Mouse (Mus musculus): ENCODE results near the gene Ypel2.

Gene Ypel2

GRCm38 (mm10) chr11:86958721-86959675 is 34.5 kb downstream of the Ypel2 start:
- no peak for DNase-seq

- no peak for DNase-seq
Measured at GRCm38 (mm10) chr11:86958182-86958581, 35.3 kb downstream of the Ypel2 start.

- no peak for DNase-seq
Measured at GRCm38 (mm10) chr11:86956363-86956762, 37.1 kb downstream of the Ypel2 start.

DNA sequence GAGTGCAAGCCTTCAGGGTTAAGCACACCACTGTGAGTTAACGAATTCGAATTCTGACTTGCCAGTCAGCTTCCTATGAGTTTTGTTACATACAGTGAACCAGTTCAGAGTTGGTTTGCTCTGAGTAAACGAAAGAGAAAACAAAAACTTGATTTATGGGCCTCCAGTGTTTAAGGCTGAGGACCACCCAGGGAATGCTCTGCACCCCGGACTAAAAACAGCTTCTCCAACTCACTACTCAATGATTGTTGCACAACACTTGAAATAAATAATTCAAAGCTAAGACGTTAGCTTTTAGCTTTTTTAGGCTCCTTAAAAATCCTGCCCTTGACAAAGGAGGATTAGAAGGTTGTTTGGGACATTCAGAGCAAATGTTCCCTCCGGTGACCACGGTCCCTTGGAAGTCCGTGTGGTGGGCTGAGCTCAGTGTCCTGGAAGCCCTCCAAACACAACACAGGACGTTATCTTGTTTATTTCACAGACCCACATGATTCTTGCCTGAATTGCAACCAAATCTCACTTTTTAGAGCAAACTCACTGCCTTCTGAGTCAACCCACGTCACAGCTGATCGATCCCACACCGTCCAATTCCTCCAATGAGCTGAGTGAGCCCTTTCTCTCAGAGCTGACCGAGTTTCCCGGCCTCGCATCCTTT is 38.8 kb downstream of the Ypel2 start:
- DNase-seq = no peak

- no peak for DNase-seq
Measured at GRCm38 (mm10) chr11:86953096-86953495, 40.4 kb downstream of the Ypel2 start.

GRCm38 (mm10) chr11:86952659-86953058 is 40.8 kb downstream of the Ypel2 start:
- DNase-seq = no peak

- DNase-seq = no peak
Measured at GRCm38 (mm10) chr11:86951672-86952071, 41.8 kb downstream of the Ypel2 start.

GRCm38 (mm10) chr11:86950491-86950890 is 43.0 kb downstream of the Ypel2 start:
- DNase-seq = no peak

DNA sequence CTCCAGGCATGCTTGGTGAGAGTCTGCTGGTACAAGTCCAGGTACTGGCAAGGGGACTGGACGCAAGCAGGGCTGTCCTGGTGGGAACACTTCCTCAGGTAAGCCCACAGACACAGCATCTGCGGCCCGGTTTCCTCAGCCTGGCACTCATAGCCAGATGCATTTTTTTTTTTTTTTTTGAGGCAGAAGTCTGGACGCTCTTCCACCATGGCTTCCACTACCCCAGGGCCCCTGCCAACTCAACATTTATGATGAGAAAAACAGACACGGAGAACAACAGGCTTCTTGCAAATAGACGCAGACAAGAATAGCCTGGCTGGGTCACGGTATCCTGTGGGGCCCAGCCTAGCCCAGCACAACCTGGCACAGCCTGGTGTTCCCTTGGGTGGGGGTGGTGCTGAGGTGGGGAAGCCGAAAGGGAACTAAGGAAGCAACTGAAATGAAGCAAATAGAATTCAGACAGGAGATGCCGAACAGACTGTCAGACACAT is 43.5 kb downstream of the Ypel2 start:
- peak; percentile 66 for DNase-seq

- no peak for DNase-seq
Measured at GRCm38 (mm10) chr11:86946644-86947195, 46.8 kb downstream of the Ypel2 start.

DNA sequence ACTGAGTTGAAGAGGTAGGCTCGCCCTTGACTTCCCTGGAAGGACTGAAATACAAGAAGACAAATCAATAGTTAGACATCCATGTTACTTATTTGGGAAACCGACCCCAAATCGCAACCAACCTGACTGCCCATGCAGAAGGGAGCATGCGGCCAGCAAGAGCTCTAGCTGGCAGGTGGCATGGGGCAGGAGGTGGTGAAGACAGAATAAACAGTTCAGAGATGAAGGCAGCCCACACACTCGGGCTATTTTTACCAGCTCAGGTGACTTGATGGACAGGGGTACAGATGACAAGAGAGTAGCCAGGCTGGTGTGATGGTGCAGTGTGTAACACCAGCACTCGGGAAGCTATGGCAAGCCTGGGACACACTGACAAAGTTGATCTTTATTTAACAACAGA is 47.6 kb downstream of the Ypel2 start:
- DNase-seq = no peak

- no peak for DNase-seq
Measured at GRCm38 (mm10) chr11:86945058-86945457, 48.4 kb downstream of the Ypel2 start.

DNA sequence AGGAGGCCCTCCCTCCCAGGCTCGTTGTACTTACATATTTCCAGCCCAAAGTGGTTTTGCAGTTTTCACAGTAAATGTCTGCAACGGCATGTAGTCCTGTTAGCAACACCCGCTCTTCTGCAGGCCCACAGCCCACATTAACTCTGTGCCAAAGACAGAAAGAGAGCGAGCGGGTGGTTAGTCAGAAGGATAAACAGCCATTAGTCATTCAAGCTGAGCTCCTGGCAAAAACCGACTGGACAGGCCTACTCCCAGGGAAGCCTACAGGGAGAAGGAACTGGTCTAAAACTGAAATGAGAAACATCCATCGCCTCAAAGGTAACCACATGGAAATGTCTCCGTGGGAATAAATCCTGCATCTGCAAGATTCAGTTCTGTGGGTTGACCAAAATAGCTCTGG is 49.0 kb downstream of the Ypel2 start:
- DNase-seq = peak; percentile 82

GRCm38 (mm10) chr11:86941904-86942303 is 51.6 kb downstream of the Ypel2 start:
- DNase-seq = no peak

GRCm38 (mm10) chr11:86939503-86939902 is 54.0 kb downstream of the Ypel2 start:
- no peak for DNase-seq

DNA sequence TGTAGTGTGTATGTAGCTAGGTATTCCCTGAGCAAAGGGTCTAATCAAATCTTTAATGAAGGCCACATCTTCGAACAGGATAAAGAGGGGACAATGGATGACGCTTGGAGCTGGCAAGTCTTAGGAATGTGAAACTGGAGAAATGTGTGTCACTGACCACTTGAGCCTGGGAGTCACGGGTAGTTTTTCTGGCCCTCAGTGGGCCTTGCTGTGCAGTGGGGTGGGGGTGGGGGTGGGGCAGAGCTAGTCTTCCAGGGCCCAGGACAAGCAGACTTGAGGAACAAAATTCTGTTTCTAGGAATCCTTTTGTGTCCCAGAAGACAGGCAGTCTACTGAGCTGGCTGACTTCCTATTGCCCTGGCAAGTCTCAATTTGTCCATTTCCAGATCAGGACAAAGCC is 55.0 kb downstream of the Ypel2 start:
- DNase-seq = no peak

GRCm38 (mm10) chr11:86938108-86938507 is 55.4 kb downstream of the Ypel2 start:
- DNase-seq = no peak

- no peak for DNase-seq
Measured at GRCm38 (mm10) chr11:86936938-86937337, 56.6 kb downstream of the Ypel2 start.

GRCm38 (mm10) chr11:86934895-86935294 is 58.6 kb downstream of the Ypel2 start:
- no peak for DNase-seq

- no peak for DNase-seq
Measured at GRCm38 (mm10) chr11:86932201-86932600, 61.3 kb downstream of the Ypel2 start.

DNA sequence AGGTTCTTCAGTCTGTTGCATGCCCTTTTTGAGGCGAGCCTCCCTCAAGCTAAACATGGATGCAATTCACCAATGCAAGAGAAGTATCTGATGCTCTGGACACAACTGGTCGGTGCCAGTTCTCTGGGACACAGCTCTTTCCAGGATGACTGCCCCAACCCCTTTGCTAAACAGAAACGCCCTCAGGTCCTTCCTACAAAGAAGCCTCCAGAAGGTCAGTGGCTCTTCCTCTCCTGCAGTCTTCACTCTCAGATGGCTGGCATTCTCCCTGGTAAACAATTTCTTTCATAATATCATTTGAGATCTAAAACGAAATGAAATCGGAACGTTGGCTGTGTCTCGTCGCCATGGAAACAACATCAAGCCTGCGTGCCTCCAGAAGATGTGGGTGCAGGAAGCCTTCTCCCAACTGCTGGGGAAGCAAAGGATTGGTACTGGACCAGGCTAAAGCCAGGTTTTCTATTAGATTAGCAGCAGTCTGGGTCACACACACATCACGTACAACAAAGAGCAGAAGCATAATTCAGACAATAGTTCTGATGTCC is 62.8 kb downstream of the Ypel2 start:
- peak; percentile 85 for DNase-seq

DNA sequence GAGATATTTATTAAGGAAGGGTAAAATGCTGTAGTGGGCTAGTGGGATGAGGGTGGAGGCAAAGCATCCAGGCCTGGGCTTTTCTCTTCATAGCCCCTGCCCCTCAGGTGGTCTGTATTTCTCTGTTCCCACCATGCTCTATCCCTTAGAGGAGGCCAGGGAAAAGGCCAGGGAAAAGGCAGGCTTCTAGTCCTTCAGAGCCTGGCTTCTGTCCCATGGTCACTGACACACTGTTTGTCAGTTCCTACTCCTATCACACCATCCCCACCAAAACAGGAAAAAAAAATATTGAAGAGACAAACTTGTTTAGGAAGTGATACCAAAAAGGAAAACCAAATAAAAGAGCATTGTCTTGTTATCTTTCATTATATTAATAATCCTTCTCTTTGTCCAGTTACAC is 63.5 kb downstream of the Ypel2 start:
- DNase-seq = no peak

- DNase-seq = no peak
Measured at GRCm38 (mm10) chr11:86929531-86929930, 64.0 kb downstream of the Ypel2 start.

Data from layer of hippocampus, adult 9-11 months (tissue).